Mouse (Mus musculus): Measurements from ENCODE around the gene 1700031F05Rik.
"Not testable (repeated sequence)": the region's sequence is repeated elsewhere in the genome, so short reads cannot be mapped to it uniquely, and the experiment has no call there.

Gene 1700031F05Rik

DNA sequence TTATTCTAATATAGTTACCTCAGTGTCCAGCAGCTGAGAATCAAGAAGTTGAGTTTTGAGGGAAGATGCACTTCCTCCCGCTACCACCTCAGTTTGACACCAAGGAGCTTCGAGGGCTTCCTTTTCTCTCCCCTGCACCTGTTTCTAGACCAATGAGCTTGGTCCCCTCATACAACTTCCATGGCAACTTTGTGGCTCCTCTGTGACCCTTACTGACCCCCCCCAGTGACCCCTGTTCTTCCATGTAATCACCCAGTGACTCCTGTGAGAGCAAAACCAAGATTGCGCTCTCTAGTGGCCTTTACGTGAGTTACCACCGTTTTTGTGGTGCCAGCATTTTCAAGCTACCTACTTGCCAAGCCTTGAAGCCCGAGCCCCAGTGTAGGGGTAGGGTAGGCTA is at the start of gene 1700031F05Rik:
TSS of gene 1700031F05Rik (minus strand) at position 101 of the 400 bp plus-strand sequence.
- in situ Hi-C loops (cut with MboI, MseI), result loop anchor here (5.0 to 10.0 kb wide), 2 partner anchors 76 to 1907 kb away; no protein-coding TSS in a partner anchor

- in situ Hi-C loops (cut with MboI, MseI), result loop anchor here in 1 of 2 experiments (5.0 kb wide), 1 partner anchor 218 kb away; no protein-coding TSS in a partner anchor
Observed at GRCm38 (mm10) chrX:102914823-102915222, 47.1 kb upstream of the 1700031F05Rik start.

DNA sequence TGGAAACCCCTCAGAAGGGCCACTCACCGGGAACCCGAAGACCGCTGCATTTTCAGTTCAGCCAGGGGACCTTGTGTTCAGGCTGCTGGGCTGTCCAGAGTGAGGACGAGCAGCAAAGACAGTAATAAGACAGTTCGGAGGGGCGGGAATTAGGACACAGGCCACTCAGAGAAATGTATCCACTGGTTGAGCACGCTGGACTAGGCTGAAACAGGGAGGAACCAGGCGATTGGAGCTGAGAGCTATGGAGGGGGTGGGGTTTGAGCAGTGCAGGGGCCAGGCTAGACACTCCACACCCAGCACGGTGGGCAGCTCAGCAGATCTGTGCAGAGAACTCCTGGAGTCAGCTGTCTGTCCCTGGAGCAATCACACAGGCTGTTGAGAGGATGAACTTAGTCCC is 40.8 kb upstream of the 1700031F05Rik start, which contains the start of the genes Dmrtc1a and 1700011M02Rik:
TSS of gene Dmrtc1a (minus strand) at position 101 of the 400 bp plus-strand sequence.
TSS of gene 1700011M02Rik (plus strand) at position 319 of the 400 bp plus-strand sequence.
- in situ Hi-C loops (cut with MboI, MseI), result not testable (repeated sequence)

GRCm38 (mm10) chrX:102854516-102854915 is 13.3 kb downstream of the 1700031F05Rik start, which contains the start of gene Dmrtc1c2:
Dmrtc1c2 (minus strand) TSS chrX:102854616.
- in situ Hi-C loops (cut with MboI, MseI), result not testable (repeated sequence)

GRCm38 (mm10) chrX:102812311-102812710 is 55.5 kb downstream of the 1700031F05Rik start:
- in situ Hi-C loops (cut with MboI, MseI), result loop anchor here in 1 of 2 experiments (5.0 kb wide), 1 partner anchor 35 kb away; no protein-coding TSS in a partner anchor
